Mouse (Mus musculus) right cerebral cortex, postnatal 10 days (tissue): ENCODE results near the gene Gm5148.

Experiments used
- DNase-seq, 2 experiments: peaks; one replicate each; pipeline ENCODE4 v3.0.0; 2021; ENCODE audit warnings: low spot score in 2 of 2

The Gm5148 gene

DNA sequence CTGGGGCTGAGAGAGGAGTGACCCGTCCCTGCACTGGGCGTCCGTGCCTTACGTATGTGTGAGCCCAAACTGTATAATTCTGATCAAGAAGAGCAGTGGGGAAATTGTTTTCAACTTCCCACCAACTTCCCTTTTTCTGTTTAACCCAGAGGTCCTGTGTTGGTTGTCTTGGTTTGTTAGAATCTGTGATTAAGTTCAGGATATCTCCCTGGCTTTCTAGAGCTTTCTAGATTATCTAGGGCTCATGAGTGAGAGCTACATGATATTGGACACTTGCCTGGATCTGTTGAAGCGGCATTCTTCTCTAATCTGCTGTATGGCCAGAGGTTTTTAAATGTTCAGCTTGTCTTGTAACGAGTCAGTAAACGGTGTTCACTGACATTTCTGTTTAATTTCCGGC, 30.7 kb downstream of the Gm5148 start:
- DNase-seq, result no peak

DNA sequence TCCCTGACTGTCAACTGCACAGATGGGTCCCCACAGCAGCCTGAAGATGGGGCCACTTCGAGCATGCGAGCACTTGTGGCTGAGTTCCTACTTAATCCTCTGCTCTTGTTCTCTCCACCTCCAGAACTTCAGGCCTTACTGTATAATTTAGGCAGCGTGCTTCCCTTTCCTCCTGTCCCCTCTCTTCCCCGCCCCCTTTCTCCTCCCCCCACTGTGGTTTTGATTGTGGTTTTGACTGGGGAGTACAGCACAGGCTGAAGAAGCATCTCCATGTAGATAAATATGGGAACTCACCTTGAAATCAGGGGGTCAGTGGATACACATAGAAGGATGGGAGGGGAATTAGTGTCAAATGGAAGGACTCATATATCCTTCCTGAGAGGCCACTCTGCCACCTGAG, 31.3 kb downstream of the Gm5148 start:
- no peak for DNase-seq

DNA sequence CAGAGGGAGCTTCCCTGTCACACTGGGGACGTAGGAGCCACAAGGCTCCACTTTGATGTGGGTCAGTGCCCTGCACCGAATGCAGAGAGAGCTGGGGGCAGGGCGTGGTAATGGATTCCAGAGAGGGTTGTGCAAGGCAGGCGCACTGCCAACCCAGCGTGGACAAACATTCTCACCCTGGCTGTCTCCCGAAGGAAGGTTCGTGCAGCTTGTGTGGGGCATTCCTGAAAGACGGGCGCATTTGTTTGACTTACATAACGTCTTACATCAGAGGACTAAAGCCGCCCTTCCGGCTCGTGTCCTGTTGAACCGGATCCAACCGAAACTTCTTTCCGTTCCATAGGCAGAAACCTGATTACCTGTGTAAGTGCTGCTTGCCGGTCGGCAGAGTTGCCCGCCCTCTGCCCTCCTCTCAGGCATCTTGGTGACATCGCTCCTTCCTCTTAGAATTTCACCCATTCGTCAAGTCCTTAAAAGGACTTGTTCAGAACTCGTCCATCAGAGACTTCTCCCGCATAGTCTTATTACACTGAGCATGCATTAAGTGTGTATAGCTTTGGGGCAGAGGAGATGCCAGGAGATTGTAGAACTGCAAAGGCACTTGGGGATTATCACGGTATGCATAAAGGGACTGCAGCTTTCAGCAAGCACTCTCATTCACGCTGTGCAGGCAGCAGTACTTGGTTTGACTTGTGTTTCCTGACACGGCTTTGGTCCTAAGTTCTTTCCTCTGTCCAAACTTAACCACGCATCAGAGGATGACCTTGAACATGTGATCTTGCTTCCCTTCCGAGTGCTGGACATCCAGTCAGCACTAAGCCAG, 36.9 kb downstream of the Gm5148 start:
- DNase-seq, result peak; percentile 52 to 61

DNA sequence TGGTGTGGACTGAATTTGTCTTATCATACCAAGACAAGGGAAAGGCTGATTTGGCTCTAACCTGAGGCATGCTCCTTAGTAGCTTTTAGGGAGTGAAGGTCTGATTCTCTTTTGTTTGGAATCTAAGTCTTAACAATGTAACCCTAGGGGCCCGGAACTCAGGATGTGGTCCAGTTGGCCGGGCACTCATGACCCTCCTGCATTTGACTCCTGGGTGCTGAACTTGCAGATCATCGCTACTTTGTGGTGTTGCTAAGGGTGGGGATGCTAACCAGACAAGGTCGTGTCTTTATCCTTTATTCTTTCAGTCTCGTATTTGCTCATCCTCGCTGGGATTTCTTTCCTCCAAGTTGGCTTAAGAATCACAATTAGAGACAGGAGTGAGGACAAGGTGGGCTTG, 37.5 kb downstream of the Gm5148 start:
- DNase-seq, result no peak

DNA sequence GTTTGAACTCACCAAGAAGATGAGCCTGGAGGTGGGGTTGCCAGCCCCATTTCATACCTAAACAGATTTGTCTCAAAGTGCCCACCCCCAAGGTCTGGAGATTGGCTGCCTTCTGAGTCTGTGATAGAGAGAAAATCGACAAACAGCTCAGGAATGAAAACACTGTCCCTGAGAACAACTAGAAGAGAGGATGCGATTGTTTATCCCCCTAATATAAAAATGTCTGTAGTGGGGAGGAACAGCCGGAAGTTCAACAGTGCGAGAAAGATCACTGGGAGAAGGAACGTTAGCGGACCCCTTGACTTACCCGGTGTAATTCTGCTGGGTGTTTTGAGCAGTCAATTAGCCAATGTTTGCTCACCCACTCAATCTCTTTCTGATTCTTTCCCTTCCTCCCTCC, 38.1 kb downstream of the Gm5148 start:
- DNase-seq, result no peak

DNA sequence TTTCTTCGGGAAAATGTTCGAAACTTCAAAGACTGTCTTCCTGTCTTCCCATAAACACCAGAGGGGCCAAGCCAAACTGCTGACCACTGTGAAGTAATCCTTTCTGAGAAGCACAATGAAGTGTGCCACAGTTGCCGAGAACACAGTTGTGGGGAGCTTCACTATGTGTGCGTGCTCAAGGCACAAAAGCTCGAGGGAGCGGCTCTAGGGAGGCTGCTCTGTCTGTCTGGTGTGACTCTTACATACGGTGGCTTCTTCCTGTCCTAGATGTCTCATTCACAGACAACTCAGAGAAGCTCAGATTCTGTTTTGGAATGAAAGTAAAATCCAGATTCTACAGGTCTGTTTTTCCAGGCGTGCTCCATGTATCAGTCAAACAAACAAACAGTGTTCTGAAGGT, 48.0 kb downstream of the Gm5148 start:
- DNase-seq, result no peak

DNA sequence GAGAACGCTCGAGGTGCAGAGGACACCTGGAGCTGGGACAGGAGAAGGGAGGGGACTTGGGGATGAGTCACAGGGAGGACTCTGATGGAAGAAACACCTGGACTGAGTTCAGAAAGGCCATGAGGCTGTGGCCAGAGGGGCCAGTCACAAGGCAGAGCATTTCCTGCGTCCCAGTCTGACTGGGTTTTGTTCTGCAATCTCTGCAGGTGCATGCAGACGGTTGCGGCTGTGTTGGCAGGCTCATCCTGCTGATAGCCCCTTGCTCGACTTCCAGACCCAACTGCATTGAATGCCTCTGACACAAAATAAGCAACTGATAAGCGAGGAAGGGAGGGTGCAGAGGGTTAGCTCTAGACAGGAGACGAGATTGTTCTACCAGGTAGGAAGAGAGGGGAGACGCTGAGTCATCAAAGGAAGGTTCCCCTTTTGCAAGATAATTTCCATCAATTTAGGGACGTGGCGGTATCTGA, 49.2 kb downstream of the Gm5148 start:
- DNase-seq, result no peak

DNA sequence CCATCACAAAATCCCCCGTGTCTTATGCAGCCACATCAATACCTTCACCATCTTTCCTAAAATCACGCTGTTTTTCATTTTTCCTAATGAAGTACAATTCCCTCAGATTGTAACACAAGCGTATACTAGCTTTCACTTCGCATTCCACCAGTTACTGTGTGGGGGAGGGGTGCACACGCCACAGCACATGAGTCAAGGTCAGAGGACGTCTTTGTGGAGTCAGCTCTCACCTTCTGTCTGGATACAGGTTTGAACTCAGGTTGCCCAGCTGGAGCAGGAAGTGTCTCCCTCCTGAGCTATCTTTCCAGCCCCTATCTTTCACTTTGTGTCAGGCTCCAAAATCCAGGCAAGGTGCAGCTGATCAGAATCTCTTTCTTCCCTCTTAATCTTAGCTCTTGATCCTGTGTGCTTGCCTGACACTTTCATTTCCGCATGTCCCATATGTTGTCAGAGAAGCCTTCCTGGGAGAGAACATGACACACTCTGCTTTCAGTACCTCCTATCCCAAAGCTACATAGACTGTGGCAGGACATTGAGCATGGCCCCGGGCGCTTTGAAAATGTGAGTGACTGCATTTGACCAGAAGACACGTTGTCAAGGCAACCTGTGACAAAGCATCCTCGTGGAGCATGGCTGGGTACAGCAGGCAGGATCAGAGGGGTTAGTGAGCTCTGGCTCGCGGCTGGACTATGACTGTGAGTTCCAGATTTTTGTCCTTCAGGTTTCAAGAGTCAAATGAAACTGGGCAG, 50.6 kb downstream of the Gm5148 start:
- no peak for DNase-seq

DNA sequence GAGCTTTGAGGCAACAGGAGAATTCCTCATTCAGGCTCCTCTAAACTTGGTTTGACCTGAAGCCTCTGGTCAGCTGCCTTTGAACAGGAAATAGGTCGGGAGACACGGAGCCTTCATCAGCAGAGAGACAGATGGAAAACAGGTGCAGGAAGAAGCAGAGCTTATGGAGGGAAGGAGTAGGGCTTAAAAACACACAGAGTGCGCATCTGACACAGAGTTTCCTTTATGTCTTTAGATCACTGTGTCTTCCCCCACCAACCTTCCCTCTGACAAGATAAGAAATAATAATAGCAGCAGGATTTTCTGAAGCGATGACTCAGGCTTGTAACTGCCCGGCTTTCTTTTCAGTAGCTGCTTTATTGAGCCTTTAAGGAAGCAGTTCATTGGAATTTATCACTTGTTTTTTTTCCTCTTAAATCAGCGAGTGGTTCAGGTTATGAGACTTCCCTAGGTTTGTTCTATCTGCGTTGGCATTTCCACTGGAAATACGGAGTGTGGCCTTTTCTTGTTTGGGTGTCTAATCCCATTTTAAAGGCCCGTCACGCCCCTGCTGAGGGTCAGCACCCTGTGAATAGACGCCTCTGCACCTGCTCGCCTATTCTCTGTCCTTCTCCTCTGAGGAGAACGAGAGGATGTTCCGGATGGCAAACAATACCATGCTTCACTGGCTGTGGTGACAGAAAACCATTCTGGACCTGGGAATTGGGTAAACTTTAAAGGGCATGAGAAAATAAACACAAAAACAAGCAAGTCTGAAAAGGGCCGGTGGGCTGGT, 51.8 kb downstream of the Gm5148 start:
- no peak for DNase-seq

DNA sequence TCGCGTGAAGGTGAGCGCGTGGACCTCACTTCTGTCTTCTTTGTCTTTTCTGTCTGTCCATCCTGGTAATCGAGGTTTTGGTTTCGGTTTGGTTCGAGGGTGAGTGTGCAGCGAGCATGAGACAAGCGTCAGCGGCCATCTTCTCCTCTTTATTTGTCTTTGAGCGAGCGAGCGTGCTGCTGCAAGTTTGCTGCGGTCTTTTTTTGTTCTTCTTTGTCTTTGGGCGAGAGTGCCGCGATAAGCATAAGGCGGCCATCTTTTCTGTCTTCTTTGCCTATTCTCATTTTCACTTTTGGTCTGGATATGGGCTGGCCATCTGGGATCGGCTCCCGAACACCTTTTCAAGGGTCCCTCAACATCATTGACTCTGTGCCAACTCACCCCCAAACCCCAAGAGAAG, 55.2 kb downstream of the Gm5148 start:
- no peak for DNase-seq

DNA sequence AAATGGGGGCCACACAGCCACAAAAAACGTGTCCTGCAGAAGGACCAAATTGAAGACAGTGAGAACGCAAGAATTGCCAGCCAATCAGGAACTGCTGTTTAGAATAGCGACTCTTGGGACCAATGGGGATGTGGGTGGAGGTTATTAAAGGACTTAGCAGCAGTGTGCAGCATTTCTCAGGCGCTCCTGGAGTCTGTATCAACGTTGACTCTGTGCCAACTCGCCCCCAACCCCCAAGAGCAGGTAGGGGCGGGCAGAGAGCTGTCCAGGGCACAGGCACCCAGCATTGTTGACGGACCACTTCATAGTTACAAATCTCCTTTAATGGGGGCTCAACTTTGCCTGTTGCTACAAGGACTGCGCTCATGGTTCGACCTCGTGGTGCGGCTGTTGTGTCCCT, 55.6 kb downstream of the Gm5148 start:
- no peak for DNase-seq

DNA sequence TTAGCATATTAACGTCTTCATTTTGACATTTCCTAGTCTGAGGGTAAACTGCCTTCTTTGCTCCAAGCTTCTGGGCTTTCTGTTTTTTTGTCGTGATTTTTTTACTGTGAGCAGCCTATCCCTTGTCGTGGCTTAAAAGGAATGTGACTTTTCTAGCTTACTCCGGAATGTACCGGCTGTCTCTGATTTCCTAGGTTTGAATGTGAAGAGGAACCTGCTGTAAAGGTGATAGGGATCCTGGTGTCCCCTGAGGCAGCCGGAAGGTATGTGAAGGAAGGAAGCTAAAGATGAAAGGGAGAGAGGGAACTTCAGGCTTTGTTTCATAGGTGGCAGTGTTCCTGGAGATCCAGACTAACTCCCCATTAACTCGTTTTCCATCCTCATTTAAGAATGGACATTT, 56.6 kb downstream of the Gm5148 start:
- DNase-seq, result no peak

DNA sequence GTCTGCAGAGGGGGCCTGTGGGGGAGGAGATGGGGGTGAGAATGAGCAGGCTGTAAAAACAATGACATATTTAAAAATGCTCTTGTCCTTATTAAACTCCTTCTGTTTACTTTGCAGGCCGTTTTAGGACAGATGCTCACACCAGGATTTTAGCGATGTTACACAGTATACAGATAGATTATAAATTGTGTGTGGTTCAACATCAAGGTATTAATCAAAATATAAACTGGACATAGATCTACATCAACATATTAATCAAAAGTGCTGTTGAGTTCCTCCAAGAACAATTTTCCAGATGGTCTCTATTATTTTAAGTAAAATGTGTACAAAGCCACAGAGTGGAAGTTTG, 57.2 kb downstream of the Gm5148 start:
- DNase-seq, result no peak

DNA sequence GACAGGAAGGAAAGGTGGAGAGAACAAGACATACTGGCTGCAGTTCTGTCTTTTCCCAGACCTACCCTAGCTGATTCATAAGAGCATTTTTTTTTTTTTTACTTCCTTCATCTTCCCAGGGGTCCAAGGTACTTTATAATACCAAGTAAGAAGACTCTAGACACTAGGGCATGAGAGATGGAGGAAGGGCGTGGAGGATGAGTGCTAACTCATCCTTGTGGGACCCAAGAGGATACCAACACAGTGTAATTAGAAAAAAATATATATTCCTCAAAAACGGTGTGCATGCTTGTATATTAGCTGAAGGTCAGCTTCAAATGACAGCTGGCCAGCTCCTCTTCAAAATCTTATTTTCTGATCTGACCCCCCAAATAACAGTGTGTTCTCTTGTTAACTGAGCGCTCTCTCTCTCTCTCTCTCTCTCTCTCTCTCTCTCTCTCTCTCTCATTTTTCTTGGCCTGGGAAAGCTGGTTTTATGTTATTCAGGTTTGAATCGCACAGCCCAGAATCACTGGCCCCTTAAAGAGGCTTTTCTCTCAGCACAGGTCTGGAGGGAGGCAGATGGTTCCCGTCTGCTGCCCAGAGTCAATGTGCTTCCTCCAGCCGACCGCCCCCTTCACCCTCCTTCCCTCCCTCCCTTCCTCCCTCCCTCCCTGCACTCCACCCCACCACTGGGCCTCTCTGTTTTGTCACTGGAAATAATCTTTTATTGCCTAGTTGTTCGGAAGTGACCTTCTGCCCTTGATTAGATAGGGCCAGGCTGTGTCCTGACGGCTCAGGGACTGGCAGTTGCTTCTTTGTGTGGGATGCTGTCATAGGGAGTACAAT, 57.8 kb downstream of the Gm5148 start:
- no peak for DNase-seq
